Mouse (Mus musculus) adrenal gland, postnatal 4 days (tissue): ENCODE measurements around the gene Ext2. TPM values are rescaled to one million over a fixed set of nuclear protein-coding genes. Genes with fewer than 3 reads are reported as not detected.

Source experiments
- DNase-seq, 2 experiments: peaks; one replicate each; pipeline ENCODE4 v3.0.0; 2021 to 2022; ENCODE audit warnings: low spot score in 2 of 2, mixed read lengths in 2 of 2
- total RNA-seq, 2 experiments: library from RNA; stranded (reverse); gene quantifications; 2 replicates each; pipeline ENCODE4 v1.2.3; 2021

Ext2 gene
- total RNA-seq, 2 experiments from 2014 or later: 108 to 118 TPM

GRCm38 (mm10) chr2:93807440-93807839 lies 14.9 kb downstream of the Ext2 start:
- DNase-seq: no peak

GRCm38 (mm10) chr2:93806487-93807201 lies 15.7 kb downstream of the Ext2 start:
- DNase-seq: no peak

- DNase-seq: no peak
Observed at GRCm38 (mm10) chr2:93805523-93805922, 16.8 kb downstream of the Ext2 start.

GRCm38 (mm10) chr2:93805066-93805465 lies 17.3 kb downstream of the Ext2 start:
- no peak for DNase-seq

GRCm38 (mm10) chr2:93802947-93803346 lies 19.4 kb downstream of the Ext2 start:
- no peak for DNase-seq

GRCm38 (mm10) chr2:93801097-93801496 lies 21.3 kb downstream of the Ext2 start:
- no peak for DNase-seq

GRCm38 (mm10) chr2:93797162-93797795 lies 25.1 kb downstream of the Ext2 start:
- DNase-seq: no peak

GRCm38 (mm10) chr2:93794375-93794774 lies 28.0 kb downstream of the Ext2 start:
- no peak for DNase-seq

- no peak for DNase-seq
Observed at GRCm38 (mm10) chr2:93791516-93792499, 30.6 kb downstream of the Ext2 start.

- DNase-seq: no peak
Observed at GRCm38 (mm10) chr2:93790798-93791345, 31.5 kb downstream of the Ext2 start.

- no peak for DNase-seq
Observed at GRCm38 (mm10) chr2:93788557-93788956, 33.8 kb downstream of the Ext2 start.

- DNase-seq: peak; percentile 36 to 55
Observed at GRCm38 (mm10) chr2:93786175-93786574, 36.2 kb downstream of the Ext2 start.

- DNase-seq: no peak
Observed at GRCm38 (mm10) chr2:93785432-93785798, 37.0 kb downstream of the Ext2 start.

- DNase-seq: no peak
Observed at GRCm38 (mm10) chr2:93784721-93785431, 37.5 kb downstream of the Ext2 start.

GRCm38 (mm10) chr2:93783926-93784539 lies 38.3 kb downstream of the Ext2 start:
- DNase-seq: no peak

- no peak for DNase-seq
Observed at GRCm38 (mm10) chr2:93782682-93783081, 39.7 kb downstream of the Ext2 start.

- DNase-seq: no peak
Observed at GRCm38 (mm10) chr2:93782156-93782555, 40.2 kb downstream of the Ext2 start.

- DNase-seq: no peak
Observed at GRCm38 (mm10) chr2:93780528-93780927, 41.8 kb downstream of the Ext2 start.

- no peak for DNase-seq
Observed at GRCm38 (mm10) chr2:93779897-93780208, 42.5 kb downstream of the Ext2 start.

GRCm38 (mm10) chr2:93779081-93779896 lies 43.1 kb downstream of the Ext2 start:
- DNase-seq: no peak
